Mouse (Mus musculus) heart, embryonic 16.5 days (tissue): ENCODE results near the gene Stk40. TPM values are rescaled to one million over a fixed set of nuclear protein-coding genes. Genes with fewer than 3 reads are reported as not detected.
"Not testable (repeated sequence)": the region's sequence is repeated elsewhere in the genome, so short reads cannot be mapped to it uniquely, and the experiment has no call there.

ENCODE experiments used
- ATAC-seq: fragments of 200-750 bp; cut with Nextera tagmentation; replicated peaks from 2 replicates; pipeline ENCODE4 v1.8.0; 2017; ENCODE audit warnings: moderate number of reproducible peaks; ENCODE audit not compliant: insufficient read depth, low FRiP score; ENCODE audit errors: extremely low read depth
- H3K27ac ChIP-seq: fragments of 300-500 bp; sonication (generic); 2 replicates; pipeline ENCODE4 v1.5.1; 2014; ENCODE audit warnings: mild to moderate bottlenecking, low read length, control low read depth, moderate library complexity
- H3K27me3 ChIP-seq: fragments of 300-500 bp; sonication (generic); 2 replicates; pipeline ENCODE4 v1.6.1; 2014; ENCODE audit warnings: low read length, mixed read lengths; ENCODE audit not compliant: control insufficient read depth, insufficient read depth
- H3K36me3 ChIP-seq: fragments of 300-500 bp; sonication (generic); 2 replicates; pipeline ENCODE4 v1.6.1; 2014; ENCODE audit not compliant: control insufficient read depth, insufficient read depth
- H3K4me1 ChIP-seq: fragments of 300-500 bp; sonication (generic); 2 replicates; pipeline ENCODE4 v1.6.1; 2014; ENCODE audit warnings: low read length, mixed read lengths; ENCODE audit not compliant: control insufficient read depth, insufficient read depth
- H3K4me2 ChIP-seq: fragments of 300-500 bp; sonication (generic); 2 replicates; pipeline ENCODE4 v1.6.1; 2014; ENCODE audit warnings: low read depth, mild to moderate bottlenecking, control low read depth, low read length
- H3K4me3 ChIP-seq: fragments of 300-500 bp; sonication (generic); 2 replicates; pipeline ENCODE4 v1.5.1; 2014; ENCODE audit warnings: mild to moderate bottlenecking, control low read depth, low read length
- H3K9ac ChIP-seq: fragments of 300-500 bp; sonication (generic); 2 replicates; pipeline ENCODE4 v1.6.1; 2014; ENCODE audit warnings: low read length, control low read depth
- H3K9me3 ChIP-seq: fragments of 300-500 bp; sonication (generic); replicated peaks from 2 replicates; pipeline ENCODE4 v1.6.1; 2016; ENCODE audit warnings: low read length; ENCODE audit not compliant: control insufficient read depth
- WGBS: fragments of 180-500 bp; shearing (Covaris S2); extraction: QIAGEN DNeasy Blood & Tissue Kit; methylation state at CpG from one replicate; pipeline ENCODE4 v1.1.7; 2014; 5-methylcytosine and 5-hydroxymethylcytosine counted together
- polyA plus RNA-seq: library from polyadenylated mRNA; unstranded; fragments of >200 nt; fragmentation: Nextera tagmentation; extraction: Ambion mirVana; gene quantifications from 2 replicates; pipeline ENCODE4 v1.2.1, GENCODE M21; 2015

Gene Stk40
- polyA plus RNA-seq, 1 experiment from 2014 or later, result 24.5 TPM

DNA sequence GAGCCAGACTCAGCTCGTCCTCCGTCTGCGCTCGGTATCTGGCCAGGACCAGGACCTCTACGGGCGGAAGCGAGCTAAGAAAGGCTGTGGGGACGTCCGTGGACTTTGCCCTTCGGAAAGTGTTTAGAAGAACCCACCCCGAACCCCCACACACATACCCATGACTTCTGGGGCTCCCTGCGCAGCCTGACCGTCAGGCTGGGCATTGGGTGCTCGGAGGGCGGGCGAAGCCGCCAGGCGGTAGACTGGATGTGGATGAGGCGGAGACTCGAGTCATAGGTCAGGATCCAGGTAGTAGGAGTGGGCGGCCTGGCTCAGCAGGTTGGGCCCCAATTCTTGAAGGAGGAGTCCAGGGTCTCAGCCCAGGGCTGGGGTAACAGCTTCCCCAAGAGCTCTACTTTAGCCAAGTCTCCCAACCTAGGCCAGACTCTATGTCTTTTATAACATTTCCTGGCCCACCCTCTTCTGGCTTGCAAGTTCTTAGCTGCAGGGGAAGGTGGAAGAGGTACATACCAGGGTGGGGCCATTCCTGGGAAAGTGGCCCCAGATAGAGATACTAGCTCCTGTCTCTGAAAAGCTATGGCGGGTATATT is 59.4 kb downstream of the Stk40 start, which contains the start of gene Sh3d21:
Gene Sh3d21 (minus strand): TSS at position 425 of the 593 bp plus-strand sequence.
- WGBS, result 6% methylated on average over 22 of the region's 22 CpGs
- Histone ChIP-seq H3K4me1 (peaks cover 19% of the 10 kb centered on the region), H3K27me3 (no peaks in the 10 kb centered on the region), H3K36me3 (peaks cover 21% of the 10 kb centered on the region), H3K9me3 (no peaks in the 10 kb centered on the region), H3K4me3 (peak within 1 kb of the TSS; percentile 65), H3K9ac (peak within 1 kb of the TSS; percentile 88), H3K4me2 (peak within 1 kb of the TSS; percentile 96), H3K27ac (peak within 1 kb of the TSS; percentile 82)
- ATAC-seq, result peak; percentile 38

DNA sequence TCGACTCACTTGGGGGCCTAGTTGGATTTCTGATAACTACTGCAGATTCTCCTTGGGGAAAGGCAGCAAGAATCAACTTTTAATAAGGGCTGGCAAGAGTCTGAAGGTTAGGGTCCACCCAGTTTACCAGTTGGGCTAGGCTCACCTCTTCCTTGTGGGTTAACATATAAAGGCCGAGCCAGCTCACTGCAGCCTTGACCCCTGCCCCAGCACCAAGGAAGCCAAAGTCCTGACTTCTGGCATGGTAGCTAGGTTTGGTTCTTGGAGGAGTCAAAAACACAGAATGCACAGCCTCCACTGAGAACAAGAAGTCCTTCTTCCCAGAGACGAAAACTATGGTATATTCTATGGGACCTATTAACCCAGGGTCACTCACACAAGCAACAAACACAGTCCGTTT is 59.9 kb downstream of the Stk40 start:
- Histone ChIP-seq H3K4me1 (peaks cover 19% of the 10 kb centered on the region), H3K27ac (peak overlapping the region; percentile 82), H3K9me3 (no peaks in the 10 kb centered on the region), H3K36me3 (peaks cover 26% of the 10 kb centered on the region), H3K27me3 (no peaks in the 10 kb centered on the region), H3K4me2 (peak overlapping the region; percentile 96; the same call in 1 of the 2 replicates), H3K9ac (peak overlapping the region; percentile 88), H3K4me3 (no peak overlapping the region; the same call in 1 of the 2 replicates)
- no peak for ATAC-seq
- WGBS, result 55% methylated on average over 4 of the region's 4 CpGs

DNA sequence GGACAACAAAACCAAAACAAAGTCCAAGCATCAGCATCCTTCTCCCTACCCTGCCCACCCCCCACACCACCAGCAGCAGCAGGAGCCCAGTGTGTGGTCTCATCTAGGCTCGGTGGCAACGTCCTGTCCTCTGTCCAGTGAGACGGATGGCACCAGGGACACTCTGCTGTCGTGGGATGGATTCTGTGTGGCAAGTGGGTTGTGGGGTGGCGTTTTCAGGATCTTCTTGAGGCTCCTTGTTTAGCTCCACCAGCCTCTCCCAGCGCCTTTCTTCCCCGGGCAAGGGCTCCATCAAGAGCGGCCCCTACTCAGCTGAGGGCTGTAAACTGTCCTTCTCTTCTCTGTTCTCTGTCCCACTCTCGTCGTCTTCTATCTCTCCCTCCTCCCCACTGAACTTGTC is 61.3 kb downstream of the Stk40 start:
- H3K9ac ChIP-seq, H3K4me3 ChIP-seq, H3K4me2 ChIP-seq, H3K27ac ChIP-seq, H3K9me3 ChIP-seq, ATAC-seq, H3K27me3 ChIP-seq: not testable (repeated sequence)
- WGBS, result 65% methylated on average over 8 of the region's 10 CpGs
- peaks cover 37% of the 10 kb centered on the region for H3K36me3 ChIP-seq
- H3K4me1 ChIP-seq, result peaks cover 19% of the 10 kb centered on the region

DNA sequence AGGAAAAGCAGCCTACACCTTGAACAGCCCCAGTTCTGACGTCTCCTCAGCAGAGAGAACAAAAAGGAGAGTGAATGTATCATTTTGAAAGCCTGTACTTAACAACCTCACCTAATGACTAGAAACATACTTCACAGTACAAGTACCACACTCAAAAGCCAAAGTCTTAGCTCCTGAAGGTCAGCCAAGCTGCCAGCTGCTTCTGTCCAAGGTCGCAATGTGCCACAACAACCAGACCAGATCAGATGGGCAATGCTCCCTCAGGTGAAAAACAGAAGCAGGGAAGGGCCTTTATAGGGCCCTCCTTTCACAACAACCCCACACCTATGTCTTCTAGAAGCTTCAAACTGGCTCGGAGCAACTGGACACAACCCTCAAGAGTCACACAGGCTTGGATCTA is 62.3 kb downstream of the Stk40 start:
- H3K27ac ChIP-seq, result peak overlapping the region; percentile 84
- peaks cover 19% of the 10 kb centered on the region for H3K4me1 ChIP-seq
- H3K27me3 ChIP-seq, result no peaks in the 10 kb centered on the region
- H3K9ac ChIP-seq, result no peak overlapping the region
- no peak overlapping the region for H3K4me3 ChIP-seq
- no peak overlapping the region for H3K4me2 ChIP-seq
- ATAC-seq, result no peak
- no peaks in the 10 kb centered on the region for H3K9me3 ChIP-seq
- peaks cover 44% of the 10 kb centered on the region for H3K36me3 ChIP-seq
- 55% methylated on average over 3 of the region's 3 CpGs for WGBS

DNA sequence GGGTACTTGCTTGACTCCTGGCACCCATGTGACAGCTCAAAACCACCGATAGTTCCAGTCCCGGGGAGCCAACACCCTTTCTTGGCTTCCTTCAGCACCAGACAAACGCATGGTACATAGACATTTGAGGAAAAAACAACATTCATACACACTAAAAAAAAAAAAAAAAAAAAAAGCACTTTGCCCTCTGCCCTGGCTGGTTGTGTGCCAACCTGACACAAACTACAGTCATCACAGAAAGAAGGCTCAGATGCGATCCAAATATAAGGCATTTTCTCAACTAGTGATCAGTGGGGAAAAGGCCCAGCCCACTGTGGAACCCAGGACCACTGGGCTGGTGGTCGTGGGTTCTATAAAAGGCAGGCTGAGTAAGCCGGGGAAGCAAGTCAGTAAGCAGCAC is 65.1 kb downstream of the Stk40 start:
- Histone ChIP-seq H3K27ac (no peak overlapping the region), H3K4me2 (no peak overlapping the region), H3K36me3 (peaks cover 63% of the 10 kb centered on the region), H3K4me3 (no peak overlapping the region), H3K27me3 (no peaks in the 10 kb centered on the region), H3K9me3 (no peaks in the 10 kb centered on the region), H3K4me1 (peaks cover 9% of the 10 kb centered on the region; the same call in 1 of the 2 replicates), H3K9ac (no peak overlapping the region)
- no peak for ATAC-seq
- WGBS, result 78% methylated on average over 6 of the region's 6 CpGs

DNA sequence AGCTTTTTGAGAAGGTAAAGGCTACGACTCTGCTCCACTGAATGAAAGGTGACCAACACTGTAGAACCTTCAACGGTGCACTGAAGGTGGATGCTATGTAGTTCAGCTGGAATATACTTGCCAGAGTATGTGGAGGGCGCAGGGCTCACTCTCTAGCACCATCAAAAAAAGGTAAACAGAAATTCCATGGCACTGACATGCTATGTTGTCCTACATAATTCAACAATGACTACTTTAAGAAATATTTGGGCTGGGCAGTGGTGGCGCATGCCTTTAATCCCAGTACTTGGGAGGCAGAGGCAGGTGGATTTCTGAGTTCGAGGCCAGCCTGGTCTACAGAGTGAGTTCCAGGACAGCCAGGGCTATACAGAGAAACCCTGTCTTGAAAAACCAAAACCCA is 67.0 kb downstream of the Stk40 start:
- not testable (repeated sequence) for ATAC-seq, H3K4me3 ChIP-seq, H3K27ac ChIP-seq, H3K9me3 ChIP-seq, H3K9ac ChIP-seq, H3K27me3 ChIP-seq, H3K4me1 ChIP-seq, H3K4me2 ChIP-seq
- peaks cover 80% of the 10 kb centered on the region for H3K36me3 ChIP-seq
- WGBS, result 92% methylated on average over 5 of the region's 5 CpGs

DNA sequence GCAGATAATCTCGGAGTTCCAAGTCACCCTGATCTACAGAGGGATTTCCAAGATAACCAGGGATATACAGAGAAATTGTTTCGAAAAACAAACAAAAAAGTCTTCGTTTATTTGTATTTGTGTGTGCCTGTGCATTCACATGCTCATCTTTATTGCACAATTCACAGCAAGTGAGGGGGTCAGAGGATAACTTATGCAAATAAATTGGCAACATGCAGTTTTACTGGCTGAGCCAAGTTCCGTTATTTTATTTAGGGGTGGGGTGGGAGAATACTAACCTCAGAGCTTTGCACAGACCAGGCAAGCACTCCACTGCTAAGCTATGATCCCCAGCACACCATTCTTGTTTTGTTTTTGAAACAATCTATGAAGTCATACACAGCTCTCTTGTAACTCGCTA is 70.0 kb downstream of the Stk40 start:
- no peaks in the 10 kb centered on the region for H3K4me1 ChIP-seq
- no peak overlapping the region for H3K9ac ChIP-seq
- ATAC-seq, result no peak
- H3K27me3 ChIP-seq, result no peaks in the 10 kb centered on the region
- peaks cover 73% of the 10 kb centered on the region for H3K36me3 ChIP-seq
- H3K4me2 ChIP-seq, result no peak overlapping the region
- H3K27ac ChIP-seq, result no peak overlapping the region
- no peaks in the 10 kb centered on the region for H3K9me3 ChIP-seq
- no peak overlapping the region for H3K4me3 ChIP-seq
- 88% methylated on average over 5 of the region's 5 CpGs for WGBS

DNA sequence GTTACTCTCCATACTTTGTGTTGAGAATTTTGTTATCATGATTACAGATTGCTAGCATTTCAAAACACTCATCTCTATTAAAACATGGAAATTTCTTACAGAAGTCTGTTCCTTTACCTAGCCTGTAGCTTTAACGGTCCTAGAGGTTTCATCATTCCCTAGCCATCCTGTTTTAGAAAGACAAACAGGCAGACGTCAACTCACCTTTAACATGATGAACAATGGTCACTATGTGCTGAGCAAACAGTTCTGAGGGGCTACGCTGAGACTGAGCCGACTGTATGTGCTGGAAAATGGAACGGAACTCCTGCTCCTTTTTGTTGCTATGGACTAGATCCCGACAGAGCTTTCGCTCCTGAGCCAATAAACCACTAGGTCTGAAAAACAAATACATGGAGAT is 72.2 kb downstream of the Stk40 start:
- WGBS, result 87% methylated on average over 7 of the region's 7 CpGs
- not testable (repeated sequence) for H3K4me3 ChIP-seq, H3K9ac ChIP-seq, H3K27ac ChIP-seq, H3K4me1 ChIP-seq, ATAC-seq, H3K27me3 ChIP-seq, H3K9me3 ChIP-seq, H3K4me2 ChIP-seq
- peaks cover 68% of the 10 kb centered on the region for H3K36me3 ChIP-seq

DNA sequence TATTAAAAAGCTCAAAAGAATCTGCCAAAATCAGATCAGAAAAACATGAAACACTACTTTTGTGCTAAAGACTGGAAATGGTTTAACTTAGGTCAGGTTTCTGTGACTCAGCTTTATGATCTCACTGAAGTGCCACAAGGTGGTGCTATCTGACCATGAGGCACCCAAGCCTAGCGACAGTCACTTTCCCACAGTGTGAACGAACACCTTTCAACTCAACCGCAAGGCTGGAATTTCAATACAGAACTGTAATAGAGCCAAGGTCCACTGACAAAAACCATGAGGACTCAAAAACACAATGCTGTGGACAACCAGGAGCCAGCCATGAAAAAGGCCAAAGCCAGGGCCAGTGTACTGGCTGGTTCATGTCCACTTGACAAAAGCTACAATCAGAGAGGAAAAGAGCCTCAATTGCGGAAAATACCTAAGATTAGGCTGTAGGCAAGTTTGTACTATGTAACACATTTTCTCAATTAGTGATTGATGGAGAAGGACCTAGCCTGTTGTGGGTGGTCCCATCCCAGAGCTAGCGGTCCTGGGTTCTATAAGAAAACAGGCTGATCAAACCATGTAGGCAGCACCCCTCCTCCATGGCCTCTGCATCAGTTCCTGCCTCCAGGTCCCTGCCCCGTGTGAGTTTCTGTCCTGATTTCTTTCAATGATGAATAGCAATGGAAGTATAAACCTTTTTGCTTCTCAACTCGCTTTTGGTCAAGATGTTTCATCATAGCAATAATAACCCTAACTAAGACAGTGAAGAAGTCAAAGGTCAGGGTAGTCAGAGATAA is 77.6 kb downstream of the Stk40 start:
- Histone ChIP-seq H3K9ac (no peak overlapping the region), H3K9me3 (no peaks in the 10 kb centered on the region), H3K27me3 (no peaks in the 10 kb centered on the region), H3K4me2 (no peak overlapping the region), H3K4me3 (no peak overlapping the region), H3K27ac (no peak overlapping the region), H3K36me3 (peaks cover 35% of the 10 kb centered on the region), H3K4me1 (no peaks in the 10 kb centered on the region)
- WGBS, result 52% methylated on average over 7 of the region's 7 CpGs
- peak; percentile 63; the same call in 1 of the 2 replicates for ATAC-seq
